Mouse (Mus musculus): ENCODE data around the gene Rhbdf1.

The Rhbdf1 gene

GRCm38 (mm10) chr11:32238093-32238860 is 16.2 kb upstream of the Rhbdf1 start:
- DNase-seq (ENCODE audit: low spot score): peak; percentile 82

- DNase-seq (ENCODE audit: low spot score): no peak
These were observed 15.3 kb upstream of the Rhbdf1 start for GRCm38 (mm10) chr11:32237411-32237795.

- peak; percentile 79 for DNase-seq (ENCODE audit: low spot score)
These were observed 14.8 kb upstream of the Rhbdf1 start for GRCm38 (mm10) chr11:32236712-32237410.

GRCm38 (mm10) chr11:32236132-32236531 is 14.0 kb upstream of the Rhbdf1 start:
- DNase-seq (ENCODE audit: low spot score): no peak

- peak; percentile 86 for DNase-seq (ENCODE audit: low spot score)
These were observed 13.5 kb upstream of the Rhbdf1 start for GRCm38 (mm10) chr11:32235646-32236045.

- no peak for DNase-seq (ENCODE audit: low spot score)
These were observed 12.9 kb upstream of the Rhbdf1 start for GRCm38 (mm10) chr11:32234816-32235485.

GRCm38 (mm10) chr11:32233895-32234294 is 11.8 kb upstream of the Rhbdf1 start:
- DNase-seq (ENCODE audit: low spot score): no peak

- no peak for DNase-seq (ENCODE audit: low spot score)
These were observed 10.7 kb upstream of the Rhbdf1 start for GRCm38 (mm10) chr11:32232848-32233247.

GRCm38 (mm10) chr11:32231125-32231524 is 9.0 kb upstream of the Rhbdf1 start:
- DNase-seq (ENCODE audit: low spot score): no peak

GRCm38 (mm10) chr11:32230220-32230619 is 8.1 kb upstream of the Rhbdf1 start:
- no peak for DNase-seq (ENCODE audit: low spot score)

GRCm38 (mm10) chr11:32228292-32228845 is 6.3 kb upstream of the Rhbdf1 start:
- no peak for DNase-seq (ENCODE audit: low spot score)

GRCm38 (mm10) chr11:32227555-32227954 is 5.5 kb upstream of the Rhbdf1 start:
- DNase-seq (ENCODE audit: low spot score): no peak

- no peak for DNase-seq (ENCODE audit: low spot score)
These were observed 4.9 kb upstream of the Rhbdf1 start for GRCm38 (mm10) chr11:32227041-32227440.

GRCm38 (mm10) chr11:32226124-32226871 is 4.2 kb upstream of the Rhbdf1 start, which contains the start of gene Mpg:
Mpg (plus strand) TSS chr11:32226505.
- DNase-seq (ENCODE audit: low spot score): peak; percentile 90

- peak; percentile 63 for DNase-seq (ENCODE audit: low spot score)
These were observed 3.4 kb upstream of the Rhbdf1 start for GRCm38 (mm10) chr11:32225222-32226104.

- peak; percentile 69 for DNase-seq (ENCODE audit: low spot score)
These were observed 2.5 kb upstream of the Rhbdf1 start for GRCm38 (mm10) chr11:32224468-32225139.

GRCm38 (mm10) chr11:32223297-32223967 is 1.3 kb upstream of the Rhbdf1 start:
- DNase-seq (ENCODE audit: low spot score): no peak

GRCm38 (mm10) chr11:32222570-32223194 is 582 bp upstream of the Rhbdf1 start:
- DNase-seq (ENCODE audit: low spot score): no peak

Data from MN1 (cell line).